ENCODE assay signal across 14 mouse cellular contexts in the genomic region with DNA sequence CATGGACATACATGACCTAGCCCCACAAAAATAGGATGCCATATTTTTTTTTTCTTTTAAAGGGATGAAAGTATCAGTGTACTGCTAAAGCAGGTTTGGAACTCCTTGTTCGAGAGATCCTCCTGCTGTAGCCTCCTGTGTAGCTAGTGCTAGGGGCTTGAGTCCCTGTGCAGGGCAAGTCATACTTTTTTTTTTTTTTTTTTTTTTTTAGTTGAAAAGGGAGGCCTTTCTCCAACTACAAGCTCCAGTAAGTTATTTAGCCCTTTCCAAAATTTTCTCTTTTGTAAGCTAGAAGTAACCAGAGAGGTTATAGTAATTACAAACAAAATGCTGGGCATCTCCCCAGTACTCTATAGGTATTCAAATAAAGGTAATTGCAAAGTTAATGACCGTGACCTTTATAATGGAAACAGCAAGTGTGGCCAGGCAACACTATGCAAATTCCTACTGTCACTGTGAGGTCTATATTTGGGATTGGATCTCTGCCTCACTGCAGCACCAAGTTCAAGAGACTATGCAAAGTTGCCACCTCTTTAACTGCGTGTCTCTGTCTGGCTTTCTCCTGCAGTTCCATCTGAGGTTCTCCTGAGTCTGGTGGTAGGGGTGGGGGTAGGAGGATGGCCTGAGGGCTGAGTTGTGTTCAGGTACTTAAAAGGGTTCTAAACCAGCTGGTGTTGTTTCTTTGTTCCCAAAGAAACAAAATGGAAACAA. TPM values are rescaled to one million over a fixed set of nuclear protein-coding genes. Genes with fewer than 3 reads are reported as not detected.
DNase-seq lines count a peak whose midpoint lies in the region; ATAC-seq lines count a peak whose summit lies in the region.
"Had no signal": no experiment of that assay in that cellular context is flagged by ENCODE, and none has a peak within 500 bp of the region (broad histone marks: within the 10 kb centered on the region; RNA-seq: fewer than 3 reads in every experiment).

No protein-coding gene starts in this region.

- no peak overlapping the region for H3K4me3 ChIP-seq in heart, embryonic 10.5 days
- no peak overlapping the region for H3K4me3 ChIP-seq in kidney, embryonic 15.5 days (replicated peaks)
- no peak overlapping the region for H3K4me3 ChIP-seq in neural tube, embryonic 13.5 days
- no peak overlapping the region for H3K4me3 ChIP-seq in intestine, embryonic 15.5 days (replicated peaks)
- H3K4me3 ChIP-seq: layer of hippocampus, adult 2 months; liver, embryonic 13.5 days had no signal

- no peaks in the 10 kb centered on the region for H3K9me3 ChIP-seq in heart, embryonic 10.5 days
- H3K9me3 ChIP-seq in kidney, embryonic 15.5 days (replicated peaks): no peaks in the 10 kb centered on the region
- H3K9me3 ChIP-seq in neural tube, embryonic 13.5 days: no peaks in the 10 kb centered on the region
- no peaks in the 10 kb centered on the region for H3K9me3 ChIP-seq in intestine, embryonic 15.5 days
- H3K9me3 ChIP-seq: liver, embryonic 13.5 days had no signal

- no peak for DNase-seq in heart, embryonic 10.5 days (ENCODE audit: low spot score)
- no peak for DNase-seq in heart, adult 18-20 months
- no peak for DNase-seq in kidney, adult 8-10 months
- peak; percentile 88 for DNase-seq in R1 (ENCODE audit: low read depth, low spot score)
- DNase-seq: cerebellum, adult 9-10 months; liver, embryonic 13.5 days; lung, postnatal 36 days; right cerebral cortex, adult 18-20 months; thymus, postnatal 25 days had no signal

- no peak overlapping the region for H3K4me2 ChIP-seq in kidney, embryonic 15.5 days
- no peak overlapping the region for H3K4me2 ChIP-seq in neural tube, embryonic 13.5 days
- no peak overlapping the region for H3K4me2 ChIP-seq in intestine, embryonic 15.5 days (replicated peaks)
- H3K4me2 ChIP-seq: liver, embryonic 13.5 days had no signal

- peak overlapping the region; percentile 52; the same call in 1 of the 2 replicates for H3K27ac ChIP-seq in heart, embryonic 10.5 days
- H3K27ac ChIP-seq in kidney, embryonic 15.5 days: no peak overlapping the region
- no peak overlapping the region for H3K27ac ChIP-seq in neural tube, embryonic 13.5 days (replicated peaks)
- H3K27ac ChIP-seq in intestine, embryonic 15.5 days: no peak overlapping the region
- H3K27ac ChIP-seq: layer of hippocampus, adult 2 months; liver, embryonic 13.5 days had no signal

- peaks cover 3% of the 10 kb centered on the region; the same call in 1 of the 2 replicates for H3K4me1 ChIP-seq in heart, embryonic 10.5 days
- peaks cover 12% of the 10 kb centered on the region; the same call in 1 of the 2 replicates for H3K4me1 ChIP-seq in kidney, embryonic 15.5 days
- peaks cover 10% of the 10 kb centered on the region for H3K4me1 ChIP-seq in neural tube, embryonic 13.5 days (replicated peaks)
- H3K4me1 ChIP-seq in intestine, embryonic 15.5 days (replicated peaks): no peaks in the 10 kb centered on the region
- H3K4me1 ChIP-seq: liver, embryonic 13.5 days had no signal

- WGBS in heart, embryonic 10.5 days: 67% methylated on average over 3 of the region's 3 CpGs
- WGBS in kidney, embryonic 15.5 days: 56% methylated on average over 3 of the region's 3 CpGs
- WGBS in neural tube, embryonic 13.5 days: 42% methylated on average over 3 of the region's 3 CpGs
- 73% methylated on average over 3 of the region's 3 CpGs for WGBS in intestine, embryonic 15.5 days

- H3K36me3 ChIP-seq in heart, embryonic 10.5 days: no peaks in the 10 kb centered on the region
- no peaks in the 10 kb centered on the region for H3K36me3 ChIP-seq in kidney, embryonic 15.5 days
- no peaks in the 10 kb centered on the region for H3K36me3 ChIP-seq in neural tube, embryonic 13.5 days
- H3K36me3 ChIP-seq in intestine, embryonic 15.5 days: no peaks in the 10 kb centered on the region
- H3K36me3 ChIP-seq: liver, embryonic 13.5 days had no signal

- ATAC-seq in kidney, embryonic 15.5 days (replicated peaks; ENCODE audit: low FRiP score): 0 out of 2 replicates have a peak, but pooled peaks have one; percentile 55
- ATAC-seq in neural tube, embryonic 13.5 days (ENCODE audit: low read depth): peak; percentile 76
- no peak for ATAC-seq in intestine, embryonic 15.5 days
- no peak for ATAC-seq in megakaryocyte progenitor cell, adult 5-6 weeks (replicated peaks; ENCODE audit: poor library complexity)

- no peaks in the 10 kb centered on the region for H3K27me3 ChIP-seq in heart, embryonic 10.5 days (ENCODE audit: insufficient read depth, poor library complexity, severe bottlenecking)
- H3K27me3 ChIP-seq in kidney, embryonic 15.5 days: no peaks in the 10 kb centered on the region
- no peaks in the 10 kb centered on the region for H3K27me3 ChIP-seq in neural tube, embryonic 13.5 days
- H3K27me3 ChIP-seq in intestine, embryonic 15.5 days (replicated peaks): no peaks in the 10 kb centered on the region
- H3K27me3 ChIP-seq: liver, embryonic 13.5 days had no signal

- no peak overlapping the region for H3K9ac ChIP-seq in kidney, embryonic 15.5 days
- no peak overlapping the region for H3K9ac ChIP-seq in neural tube, embryonic 13.5 days
- no peak overlapping the region for H3K9ac ChIP-seq in intestine, embryonic 15.5 days
- H3K9ac ChIP-seq: liver, embryonic 13.5 days had no signal

RNA-seq across cellular contexts. Expression of a gene that starts 23.1 kb away (rescaled TPM):
- polyA plus RNA-seq in heart, embryonic 10.5 days (2016; fragmentation: Nextera tagmentation; extraction: Ambion mirVana): 3.2 and 6.8 TPM in 2 replicates
- total RNA-seq in heart, adult 18-20 months (2021): 10 to 100 TPM; 37.3 to 51.9 TPM
- 0.74 and 0.78 TPM in 2 replicates for polyA plus RNA-seq in kidney, embryonic 15.5 days (2015; fragmentation: Nextera tagmentation; extraction: Ambion mirVana)
- 0.13 and 0.22 TPM in 2 replicates for polyA plus RNA-seq in neural tube, embryonic 13.5 days (2015; fragmentation: Nextera tagmentation; extraction: Ambion mirVana)
- 0.14 and 0.18 TPM in 2 replicates for polyA plus RNA-seq in intestine, embryonic 15.5 days (2015; fragmentation: Nextera tagmentation; extraction: Ambion mirVana)
- not detected in 2 replicates for total RNA-seq in megakaryocyte progenitor cell, adult 5-6 weeks (2015)
- total RNA-seq in megakaryocyte progenitor cell, adult 5-6 weeks (2017): not detected in 2 replicates

RNA-seq across cellular contexts. Expression of a gene that starts 25.4 kb away (rescaled TPM):
- 0.20 TPM in 1 of 2 replicates, not detected in the other for polyA plus RNA-seq in heart, embryonic 10.5 days (2016; fragmentation: Nextera tagmentation; extraction: Ambion mirVana)
- 1 to 10 TPM; 1.1 to 1.2 TPM for total RNA-seq in heart, adult 18-20 months (2021)
- polyA plus RNA-seq in kidney, embryonic 15.5 days (2015; fragmentation: Nextera tagmentation; extraction: Ambion mirVana): 0.36 TPM in 1 of 2 replicates, not detected in the other
- 0.15 TPM in 1 of 2 replicates, not detected in the other for polyA plus RNA-seq in neural tube, embryonic 13.5 days (2015; fragmentation: Nextera tagmentation; extraction: Ambion mirVana)
- polyA plus RNA-seq in intestine, embryonic 15.5 days (2015; fragmentation: Nextera tagmentation; extraction: Ambion mirVana): 0.24 and 0.31 TPM in 2 replicates
- not detected in 2 replicates for total RNA-seq in megakaryocyte progenitor cell, adult 5-6 weeks (2015)
- not detected in 2 replicates for total RNA-seq in megakaryocyte progenitor cell, adult 5-6 weeks (2017)
- polyA plus RNA-seq: liver, embryonic 13.5 days had no signal

Comparison
In these comparisons a context has a peak if more than half of its experiments do, and no peak if none do; other contexts are left out.
1. ATAC-seq: peak in kidney, embryonic 15.5 days (single experiment) and neural tube, embryonic 13.5 days (single experiment); none in intestine, embryonic 15.5 days (single experiment) and megakaryocyte progenitor cell, adult 5-6 weeks (single experiment).